Mouse (Mus musculus): ENCODE results near the gene Reep1. TPM values are rescaled to one million over a fixed set of nuclear protein-coding genes. Genes with fewer than 3 reads are reported as not detected.

Reep1 gene
- polyA plus RNA-seq, 1 experiment from 2014 or later = 20.3 TPM

- TF ChIP-seq CTCF (IDR thresholded peaks at IDR 0.05; ENCODE audit: low read depth) = no peak
- Histone ChIP-seq H3K4me2 (no peak overlapping the region), H3K27me3 (ENCODE audit: insufficient read depth, low read length) (no peaks in the 10 kb centered on the region), H3K9me3 (ENCODE audit: low read depth, low read length) (no peaks in the 10 kb centered on the region), H3K27ac (ENCODE audit: low read depth) (no peak overlapping the region), H3K4me1 (ENCODE audit: insufficient read depth) (no peaks in the 10 kb centered on the region), H3K36me3 (ENCODE audit: insufficient read depth) (no peaks in the 10 kb centered on the region), H3K4me3 (ENCODE audit: low read depth, low read length) (no peak overlapping the region), H3K9ac (no peak overlapping the region)
- 87% methylated on average over 6 of the region's 6 CpGs for WGBS
- ATAC-seq (ENCODE audit: insufficient read depth) = no peak
- DNase-seq = no peak
These were observed 52.7 kb downstream of the Reep1 start for GRCm38 (mm10) chr6:71760073-71760472.

DNA sequence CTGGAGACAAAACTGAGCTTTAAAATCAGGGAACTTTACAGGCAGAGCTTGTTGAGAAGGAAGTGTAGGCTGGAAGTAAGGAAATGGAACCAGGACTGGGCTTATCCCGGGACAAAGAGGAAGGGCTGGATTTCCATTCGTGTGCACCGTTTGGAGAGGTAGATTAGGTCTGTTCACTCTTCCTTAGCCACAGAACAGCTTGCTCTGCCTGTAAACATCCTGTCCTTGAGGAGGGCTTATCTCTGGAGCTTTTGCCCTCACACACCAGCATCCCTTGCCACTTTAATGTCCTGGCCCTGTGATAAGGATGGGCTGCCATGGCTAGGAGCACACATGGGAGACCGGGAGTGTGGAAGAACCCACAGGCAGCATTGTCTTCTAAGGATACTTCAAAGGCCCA is 60.4 kb downstream of the Reep1 start:
- no peak for ATAC-seq (ENCODE audit: insufficient read depth)
- H3K4me3 ChIP-seq (ENCODE audit: low read depth, low read length) = no peak overlapping the region
- no peak overlapping the region for H3K4me2 ChIP-seq
- no peaks in the 10 kb centered on the region for H3K4me1 ChIP-seq (ENCODE audit: insufficient read depth)
- 41% methylated on average over 4 of the region's 4 CpGs for WGBS
- H3K36me3 ChIP-seq (ENCODE audit: insufficient read depth) = no peaks in the 10 kb centered on the region
- H3K27ac ChIP-seq (ENCODE audit: low read depth) = no peak overlapping the region
- H3K9me3 ChIP-seq (ENCODE audit: low read depth, low read length) = no peaks in the 10 kb centered on the region
- no peaks in the 10 kb centered on the region for H3K27me3 ChIP-seq (ENCODE audit: insufficient read depth, low read length)
- DNase-seq = no peak
- TF ChIP-seq CTCF (IDR thresholded peaks at IDR 0.05; ENCODE audit: low read depth) = no peak
- no peak overlapping the region for H3K9ac ChIP-seq

DNA sequence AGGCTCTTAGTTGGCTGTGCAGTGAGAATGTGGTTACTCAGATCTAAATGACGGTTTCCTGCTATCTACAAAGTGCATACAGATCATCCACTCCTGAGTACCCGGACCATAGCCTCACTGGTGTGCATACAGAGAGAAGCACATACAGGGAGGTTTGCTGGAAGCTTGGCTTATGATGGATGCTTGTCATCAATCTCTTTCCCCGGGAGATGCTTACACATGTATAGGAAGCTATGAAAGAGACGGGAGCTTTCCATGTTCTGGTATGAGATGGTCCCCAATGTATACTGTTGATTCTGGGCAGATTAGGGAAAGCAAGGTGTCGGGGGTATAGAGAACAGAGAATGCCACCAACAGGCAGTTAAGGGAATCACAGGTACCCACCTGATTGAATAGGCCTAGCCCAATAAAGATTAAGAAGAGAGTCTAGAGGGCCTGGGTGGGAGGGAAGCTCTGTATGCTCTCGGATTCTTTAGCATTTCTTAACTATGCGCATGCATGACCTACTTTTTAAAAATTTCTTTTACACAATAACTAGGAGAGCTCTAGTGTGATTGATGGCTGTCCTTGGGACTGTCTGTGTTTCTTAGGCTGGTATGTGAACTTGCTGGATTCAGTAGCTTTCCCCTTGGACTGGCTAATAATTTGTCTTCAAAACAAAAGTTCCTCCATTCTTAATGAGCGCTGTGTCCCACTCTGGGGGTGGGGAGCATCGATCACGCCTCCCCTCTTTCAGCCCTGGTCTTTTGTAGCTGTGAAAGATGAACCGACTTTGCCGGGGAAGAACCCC is 62.7 kb downstream of the Reep1 start:
- no peaks in the 10 kb centered on the region for H3K4me1 ChIP-seq (ENCODE audit: insufficient read depth)

DNA sequence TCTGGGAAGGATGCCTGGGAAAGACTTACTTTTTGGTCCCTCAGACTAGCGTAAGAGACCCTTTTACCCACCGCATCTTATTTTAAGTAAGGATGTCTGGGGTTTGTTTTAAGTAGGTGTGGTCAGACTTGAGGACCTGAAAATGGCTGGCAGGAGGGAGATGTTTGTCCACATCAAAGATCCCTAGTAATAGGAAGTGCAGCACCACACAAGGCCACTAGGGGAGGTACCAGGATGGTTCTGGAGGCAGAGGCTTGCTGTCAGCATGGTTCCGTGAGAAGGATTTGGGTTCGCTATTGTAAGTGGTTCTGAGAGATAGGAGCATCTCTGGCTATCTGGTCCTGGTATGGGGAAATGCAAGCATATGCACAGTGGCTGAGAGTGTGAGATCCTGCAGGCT is 63.5 kb downstream of the Reep1 start:
- Histone ChIP-seq H3K4me2 (no peak overlapping the region), H3K27me3 (ENCODE audit: insufficient read depth, low read length) (no peaks in the 10 kb centered on the region), H3K27ac (ENCODE audit: low read depth) (no peak overlapping the region), H3K9ac (no peak overlapping the region), H3K36me3 (ENCODE audit: insufficient read depth) (no peaks in the 10 kb centered on the region), H3K9me3 (ENCODE audit: low read depth, low read length) (no peaks in the 10 kb centered on the region), H3K4me1 (ENCODE audit: insufficient read depth) (no peaks in the 10 kb centered on the region), H3K4me3 (ENCODE audit: low read depth, low read length) (no peak overlapping the region)
- WGBS = 96% methylated on average over 4 of the region's 4 CpGs
- no peak for DNase-seq
- no peak for TF ChIP-seq CTCF (IDR thresholded peaks at IDR 0.05; ENCODE audit: low read depth)
- ATAC-seq (ENCODE audit: insufficient read depth) = no peak

More for the DNA sequence above, 62.7 kb downstream of the Reep1 start:
- no peak overlapping the region for H3K27ac ChIP-seq (ENCODE audit: low read depth)
- H3K4me3 ChIP-seq (ENCODE audit: low read depth, low read length) = no peak overlapping the region
- DNase-seq = no peak
- WGBS = 71% methylated on average over 12 of the region's 12 CpGs
- no peak; the same call in 1 of the 2 replicates for TF ChIP-seq CTCF (IDR thresholded peaks at IDR 0.05; ENCODE audit: low read depth)
- H3K4me2 ChIP-seq = no peak overlapping the region
- no peaks in the 10 kb centered on the region for H3K9me3 ChIP-seq (ENCODE audit: low read depth, low read length)
- H3K9ac ChIP-seq = no peak overlapping the region
- ATAC-seq (ENCODE audit: insufficient read depth) = no peak
- no peaks in the 10 kb centered on the region for H3K27me3 ChIP-seq (ENCODE audit: insufficient read depth, low read length)
- H3K36me3 ChIP-seq (ENCODE audit: insufficient read depth) = no peaks in the 10 kb centered on the region

DNA sequence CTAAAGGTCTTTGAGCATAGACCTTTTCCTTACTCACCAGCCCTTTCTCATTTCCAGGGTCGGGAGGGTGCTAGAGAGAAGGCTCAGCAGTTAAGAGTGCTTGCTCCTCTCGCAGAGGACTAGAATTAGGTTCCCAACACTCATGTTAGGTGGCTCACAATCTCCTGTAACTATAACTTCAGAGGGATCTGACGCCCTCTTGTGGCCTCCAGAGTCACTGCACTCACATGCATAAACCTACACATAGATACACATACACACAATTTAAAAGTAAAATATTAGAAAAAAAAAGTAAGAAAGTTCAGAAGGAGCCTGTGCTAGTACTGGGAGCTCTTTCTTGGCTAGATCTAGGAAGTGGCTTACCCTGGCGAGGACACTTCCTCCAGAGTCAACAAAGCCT is 63.9 kb downstream of the Reep1 start:
- WGBS = 88% methylated on average over 4 of the region's 4 CpGs
- no peak for ATAC-seq (ENCODE audit: insufficient read depth)

GRCm38 (mm10) chr6:71772156-71772555 is 64.8 kb downstream of the Reep1 start:
- no peak for TF ChIP-seq CTCF (IDR thresholded peaks at IDR 0.05; ENCODE audit: low read depth)
- Histone ChIP-seq H3K4me3 (ENCODE audit: low read depth, low read length) (no peak overlapping the region), H3K9ac (no peak overlapping the region), H3K4me2 (no peak overlapping the region), H3K4me1 (ENCODE audit: insufficient read depth) (no peaks in the 10 kb centered on the region), H3K27ac (ENCODE audit: low read depth) (no peak overlapping the region), H3K36me3 (ENCODE audit: insufficient read depth) (no peaks in the 10 kb centered on the region), H3K9me3 (ENCODE audit: low read depth, low read length) (no peaks in the 10 kb centered on the region), H3K27me3 (ENCODE audit: insufficient read depth, low read length) (no peaks in the 10 kb centered on the region)
- 68% methylated on average over 6 of the region's 6 CpGs for WGBS
- ATAC-seq (ENCODE audit: insufficient read depth) (no peak), DNase-seq (peak; percentile 15)

More for the DNA sequence above, 63.9 kb downstream of the Reep1 start:
- Histone ChIP-seq H3K36me3 (ENCODE audit: insufficient read depth) (no peaks in the 10 kb centered on the region), H3K4me2 (no peak overlapping the region), H3K4me1 (ENCODE audit: insufficient read depth) (no peaks in the 10 kb centered on the region), H3K9ac (no peak overlapping the region), H3K27me3 (ENCODE audit: insufficient read depth, low read length) (no peaks in the 10 kb centered on the region), H3K27ac (ENCODE audit: low read depth) (no peak overlapping the region), H3K4me3 (ENCODE audit: low read depth, low read length) (no peak overlapping the region), H3K9me3 (ENCODE audit: low read depth, low read length) (no peaks in the 10 kb centered on the region)
- TF ChIP-seq CTCF (IDR thresholded peaks at IDR 0.05; ENCODE audit: low read depth) = no peak; the same call in 1 of the 2 replicates
- no peak for DNase-seq

DNA sequence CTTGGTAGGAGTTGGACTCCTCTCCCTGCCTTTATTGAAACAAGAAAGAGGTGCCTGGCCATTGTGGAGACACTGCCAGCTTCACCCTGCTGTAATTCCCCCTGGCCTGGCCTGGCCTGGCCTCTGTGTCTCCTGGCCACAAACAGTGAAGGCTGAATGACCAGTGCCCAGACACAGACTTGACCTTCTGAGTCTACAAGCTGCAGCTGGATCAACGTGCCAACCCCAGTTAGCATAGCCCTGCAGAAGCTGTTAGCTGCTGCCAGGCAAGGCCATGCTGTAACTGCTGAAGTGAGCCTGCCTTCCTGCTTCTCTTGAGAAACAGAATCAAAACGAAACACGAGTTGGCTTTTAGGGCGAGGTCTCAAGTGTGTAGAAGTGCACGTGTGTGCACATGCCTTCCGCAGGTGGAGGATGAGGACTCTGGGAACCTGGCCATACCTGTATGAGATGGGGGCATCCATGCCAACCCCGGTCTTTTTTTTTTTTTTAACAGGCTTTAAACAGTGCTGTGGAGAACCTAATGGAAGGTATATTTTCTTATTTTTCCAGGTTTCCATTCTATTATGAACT is 65.4 kb downstream of the Reep1 start:
- no peak overlapping the region for H3K4me3 ChIP-seq (ENCODE audit: low read depth, low read length)
- DNase-seq (no peak), ATAC-seq (ENCODE audit: insufficient read depth) (no peak)
- H3K9ac ChIP-seq = no peak overlapping the region
- no peaks in the 10 kb centered on the region for H3K36me3 ChIP-seq (ENCODE audit: insufficient read depth)
- no peaks in the 10 kb centered on the region for H3K27me3 ChIP-seq (ENCODE audit: insufficient read depth, low read length)
- 75% methylated on average over 7 of the region's 7 CpGs for WGBS
- H3K27ac ChIP-seq (ENCODE audit: low read depth) = no peak overlapping the region
- no peak for TF ChIP-seq CTCF (IDR thresholded peaks at IDR 0.05; ENCODE audit: low read depth)
- no peak overlapping the region for H3K4me2 ChIP-seq
- no peaks in the 10 kb centered on the region for H3K4me1 ChIP-seq (ENCODE audit: insufficient read depth)
- H3K9me3 ChIP-seq (ENCODE audit: low read depth, low read length) = no peaks in the 10 kb centered on the region
